Mouse (Mus musculus): ENCODE measurements around the gene Kmt2b. TPM values are rescaled to one million over a fixed set of nuclear protein-coding genes. Genes with fewer than 3 reads are reported as not detected.

The Kmt2b gene
- total and polyA plus RNA-seq, 2 experiments from 2014 or later = 5.2 to 31.2 TPM

DNA sequence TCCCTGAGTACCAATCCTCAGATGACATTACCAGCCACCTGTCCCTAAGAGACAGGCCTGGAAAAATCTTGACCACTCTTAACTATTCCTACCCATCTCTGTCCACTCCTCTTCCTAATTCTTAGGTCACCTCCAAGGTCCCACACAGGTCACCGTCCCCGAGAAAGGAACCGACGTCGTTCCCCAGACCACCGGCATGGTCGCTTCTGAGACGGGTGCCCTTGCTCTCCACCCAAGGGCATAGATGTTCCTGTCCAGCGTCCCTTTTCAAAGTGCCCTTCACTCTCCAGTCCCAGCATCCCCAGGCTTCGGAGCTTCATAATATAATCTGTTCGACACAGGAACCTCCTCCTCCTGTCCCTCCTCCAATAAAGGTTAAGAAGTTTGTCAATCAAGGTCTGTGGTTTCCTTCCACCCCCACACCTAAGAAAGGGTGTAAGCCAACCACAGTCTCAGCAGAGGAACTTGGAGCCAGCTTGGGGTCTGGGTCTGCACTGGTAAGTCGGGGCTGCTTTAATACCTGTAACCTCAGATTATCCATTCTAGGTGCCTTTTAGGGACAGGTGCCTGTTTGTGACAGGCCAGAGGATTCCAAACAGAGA is 23.5 kb downstream of the Kmt2b start, which contains the start of gene Igflr1:
Igflr1 (plus strand) TSS at position 458 of the 602 bp plus-strand sequence.
- no peak for TF ChIP-seq CTCF (IDR thresholded peaks at IDR 0.05; ENCODE audit: low read depth)
- peaks cover 41% of the 10 kb centered on the region for H3K36me3 ChIP-seq (ENCODE audit: insufficient read depth)
- H3K4me1 ChIP-seq (ENCODE audit: insufficient read depth) = no peaks in the 10 kb centered on the region; the same call in 1 of the 2 replicates
- H3K4me2 ChIP-seq (ENCODE audit: low read depth) = peak within 1 kb of the TSS; percentile 83; the same call in 1 of the 2 replicates
- 97% methylated on average over 12 of the region's 12 CpGs for WGBS
- no peaks in the 10 kb centered on the region for H3K9me3 ChIP-seq (ENCODE audit: low read length)
- H3K27me3 ChIP-seq (ENCODE audit: insufficient read depth, low read length) = no peaks in the 10 kb centered on the region
- H3K4me3 ChIP-seq (ENCODE audit: low read depth, low read length) = no peak within 1 kb of the TSS
- no peak within 1 kb of the TSS for H3K27ac ChIP-seq (ENCODE audit: low read depth, low read length)
- DNase-seq = no peak
- no peak for ATAC-seq
- H3K9ac ChIP-seq = no peak within 1 kb of the TSS

GRCm38 (mm10) chr7:30563906-30564280 is 24.6 kb downstream of the Kmt2b start:
- WGBS = 27% methylated on average over 6 of the region's 6 CpGs
- H3K27me3 ChIP-seq (ENCODE audit: insufficient read depth, low read length) = no peaks in the 10 kb centered on the region
- peaks cover 30% of the 10 kb centered on the region for H3K36me3 ChIP-seq (ENCODE audit: insufficient read depth)
- TF ChIP-seq CTCF (IDR thresholded peaks at IDR 0.05; ENCODE audit: low read depth) = no peak
- peak overlapping the region; percentile 91 for H3K27ac ChIP-seq (ENCODE audit: low read depth, low read length)
- H3K4me3 ChIP-seq (ENCODE audit: low read depth, low read length) = peak overlapping the region; percentile 83
- ATAC-seq (no peak), DNase-seq (no peak)
- H3K4me2 ChIP-seq (ENCODE audit: low read depth) = peak overlapping the region; percentile 83
- peak overlapping the region; percentile 83 for H3K9ac ChIP-seq
- H3K4me1 ChIP-seq (ENCODE audit: insufficient read depth) = peaks cover 4% of the 10 kb centered on the region
- no peaks in the 10 kb centered on the region for H3K9me3 ChIP-seq (ENCODE audit: low read length)

GRCm38 (mm10) chr7:30563117-30563905 is 25.2 kb downstream of the Kmt2b start, which contains the start of the genes U2af1l4, Gm49396 and Psenen:
U2af1l4 (plus strand) TSS chr7:30563301.
Gm49396 (plus strand) TSS chr7:30563344.
Psenen (minus strand) TSS chr7:30563627.
- peak; percentile 93 for ATAC-seq
- Histone ChIP-seq H3K9me3 (ENCODE audit: low read length) (no peaks in the 10 kb centered on the region), H3K4me3 (ENCODE audit: low read depth, low read length) (peak within 1 kb of the TSS; percentile 83), H3K4me1 (ENCODE audit: insufficient read depth) (peaks cover 10% of the 10 kb centered on the region), H3K4me2 (ENCODE audit: low read depth) (peak within 1 kb of the TSS; percentile 83), H3K27me3 (ENCODE audit: insufficient read depth, low read length) (no peaks in the 10 kb centered on the region), H3K9ac (peak within 1 kb of the TSS; percentile 83), H3K27ac (ENCODE audit: low read depth, low read length) (peak within 1 kb of the TSS; percentile 91), H3K36me3 (ENCODE audit: insufficient read depth) (peaks cover 24% of the 10 kb centered on the region)
- TF ChIP-seq CTCF (IDR thresholded peaks at IDR 0.05; ENCODE audit: low read depth) = no peak
- peak; percentile 99 for DNase-seq
- 2% methylated on average over 45 of the region's 45 CpGs for WGBS

- Histone ChIP-seq H3K4me1 (ENCODE audit: insufficient read depth) (peaks cover 11% of the 10 kb centered on the region), H3K9ac (peak overlapping the region; percentile 43), H3K9me3 (ENCODE audit: low read length) (no peaks in the 10 kb centered on the region), H3K4me2 (ENCODE audit: low read depth) (peak overlapping the region; percentile 83), H3K36me3 (ENCODE audit: insufficient read depth) (peaks cover 19% of the 10 kb centered on the region), H3K27me3 (ENCODE audit: insufficient read depth, low read length) (no peaks in the 10 kb centered on the region), H3K27ac (ENCODE audit: low read depth, low read length) (peak overlapping the region; percentile 91; the same call in 1 of the 2 replicates), H3K4me3 (ENCODE audit: low read depth, low read length) (peak overlapping the region; percentile 83)
- no peak for TF ChIP-seq CTCF (IDR thresholded peaks at IDR 0.05; ENCODE audit: low read depth)
- ATAC-seq (no peak), DNase-seq (no peak)
- WGBS = 2% methylated on average over 27 of the region's 27 CpGs
Observed at GRCm38 (mm10) chr7:30562526-30563116, 25.9 kb downstream of the Kmt2b start.

DNA sequence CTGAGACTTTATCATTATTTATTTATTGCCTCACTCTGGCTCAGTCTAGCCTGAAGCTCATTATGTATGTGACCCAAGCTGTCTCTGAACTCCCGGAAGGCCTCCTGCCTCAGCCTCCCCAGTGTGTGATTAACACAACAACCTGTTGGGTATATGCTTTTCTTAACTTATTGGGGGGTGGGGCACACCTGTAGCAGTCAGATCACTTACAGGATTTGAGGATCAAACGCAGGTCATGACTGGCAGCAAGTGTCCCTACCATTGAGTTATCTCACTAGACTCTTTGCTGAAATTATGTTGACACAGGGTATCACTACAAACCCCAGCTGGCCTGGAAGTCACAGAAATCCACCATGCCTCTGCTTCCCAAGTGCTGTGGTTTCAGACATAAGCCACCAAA is 28.2 kb downstream of the Kmt2b start:
- WGBS = 73% methylated on average over 2 of the region's 2 CpGs
- Histone ChIP-seq H3K27me3 (ENCODE audit: insufficient read depth, low read length) (no peaks in the 10 kb centered on the region), H3K9ac (no peak overlapping the region), H3K4me3 (ENCODE audit: low read depth, low read length) (no peak overlapping the region), H3K4me2 (ENCODE audit: low read depth) (no peak overlapping the region; the same call in 1 of the 2 replicates), H3K9me3 (ENCODE audit: low read length) (no peaks in the 10 kb centered on the region), H3K27ac (ENCODE audit: low read depth, low read length) (no peak overlapping the region), H3K4me1 (ENCODE audit: insufficient read depth) (peaks cover 11% of the 10 kb centered on the region), H3K36me3 (ENCODE audit: insufficient read depth) (peaks cover 22% of the 10 kb centered on the region)
- no peak for TF ChIP-seq CTCF (IDR thresholded peaks at IDR 0.05; ENCODE audit: low read depth)
- DNase-seq = no peak
- no peak for ATAC-seq

GRCm38 (mm10) chr7:30559443-30559954 is 29.0 kb downstream of the Kmt2b start, which contains the start of gene Lin37:
Lin37 (minus strand) TSS chr7:30559838.
- Histone ChIP-seq H3K9me3 (ENCODE audit: low read length) (no peaks in the 10 kb centered on the region), H3K36me3 (ENCODE audit: insufficient read depth) (peaks cover 27% of the 10 kb centered on the region), H3K4me2 (ENCODE audit: low read depth) (peak within 1 kb of the TSS; percentile 85), H3K4me1 (ENCODE audit: insufficient read depth) (peaks cover 11% of the 10 kb centered on the region), H3K27me3 (ENCODE audit: insufficient read depth, low read length) (no peaks in the 10 kb centered on the region), H3K4me3 (ENCODE audit: low read depth, low read length) (peak within 1 kb of the TSS; percentile 62), H3K27ac (ENCODE audit: low read depth, low read length) (peak within 1 kb of the TSS; percentile 29; the same call in 1 of the 2 replicates), H3K9ac (peak within 1 kb of the TSS; percentile 64)
- ATAC-seq (peak; percentile 92), DNase-seq (peak; percentile 99)
- 0% methylated on average over 20 of the region's 20 CpGs for WGBS
- no peak for TF ChIP-seq CTCF (IDR thresholded peaks at IDR 0.05; ENCODE audit: low read depth)
